Mouse (Mus musculus) embryonic fibroblast, embryonic 13.5 days (primary cell): ENCODE measurements around the gene Tmem254c.
"Not testable (repeated sequence)": the region's sequence is repeated elsewhere in the genome, so short reads cannot be mapped to it uniquely, and the experiment has no call there.

ENCODE experiments used
- CTCF ChIP-seq: IDR thresholded peaks from 2 replicates; pipeline ENCODE4 v1.5.1; 2011; ENCODE audit warnings: mild to moderate bottlenecking, control low read depth, low read length, moderate library complexity, borderline replicate concordance; ENCODE audit not compliant: insufficient read depth
- POLR2A ChIP-seq: IDR thresholded peaks from 2 replicates; pipeline ENCODE4 v1.6.1; 2011; ENCODE audit warnings: low read depth, mild to moderate bottlenecking, control low read depth, low read length, moderate library complexity

DNA sequence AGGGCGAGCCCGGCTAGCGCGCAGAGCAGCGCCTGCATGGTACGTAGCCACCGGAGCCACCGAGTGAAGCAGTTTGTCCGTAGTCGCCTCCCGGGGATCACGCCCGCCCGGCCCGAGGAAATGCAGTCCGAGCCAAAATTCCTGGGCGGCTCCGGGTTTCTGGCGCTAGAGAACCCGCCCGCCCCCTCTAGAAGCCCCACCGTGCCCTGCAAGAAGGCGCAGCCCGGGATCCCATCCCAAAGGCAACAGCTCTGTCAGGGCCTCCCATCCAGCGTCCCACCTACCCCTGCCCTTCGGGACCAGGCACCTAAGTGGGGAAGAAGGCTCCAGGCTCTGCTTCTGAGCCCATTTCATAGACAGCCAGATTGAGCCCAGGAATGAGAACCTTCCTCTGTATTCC lies 24.5 kb downstream of the Tmem254c start, which contains the start of gene Gm9780:
- not testable (repeated sequence) for TF ChIP-seq CTCF, POLR2A
